Mouse (Mus musculus) kidney, embryonic 15.5 days (tissue): ENCODE results near the gene Cluh. TPM values are rescaled to one million over a fixed set of nuclear protein-coding genes. Genes with fewer than 3 reads are reported as not detected.

Source experiments
- ATAC-seq: fragments of 200-750 bp; cut with Nextera tagmentation; replicated peaks from 2 replicates; pipeline ENCODE4 v1.8.0; 2017; ENCODE audit warnings: moderate TSS enrichment; ENCODE audit not compliant: low FRiP score
- H3K27ac ChIP-seq: fragments of 300-500 bp; sonication (generic); 2 replicates; pipeline ENCODE4 v1.5.1; 2015; ENCODE audit warnings: mild to moderate bottlenecking, inconsistent platforms
- H3K27me3 ChIP-seq: fragments of 300-500 bp; sonication (generic); 2 replicates; pipeline ENCODE4 v1.6.1; 2015; ENCODE audit warnings: inconsistent platforms
- H3K36me3 ChIP-seq: fragments of 300-500 bp; sonication (generic); 2 replicates; pipeline ENCODE4 v1.6.1; 2015; ENCODE audit warnings: inconsistent platforms
- H3K4me1 ChIP-seq: fragments of 300-500 bp; sonication (generic); 2 replicates; pipeline ENCODE4 v1.6.1; 2015; ENCODE audit warnings: inconsistent platforms
- H3K4me2 ChIP-seq: fragments of 300-500 bp; sonication (generic); 2 replicates; pipeline ENCODE4 v1.6.1; 2015; ENCODE audit warnings: moderate library complexity, mild to moderate bottlenecking, inconsistent platforms
- H3K4me3 ChIP-seq: fragments of 300-500 bp; sonication (generic); replicated peaks from 2 replicates; pipeline ENCODE4 v1.5.1; 2015; ENCODE audit warnings: mild to moderate bottlenecking, inconsistent platforms
- H3K9ac ChIP-seq: fragments of 300-500 bp; sonication (generic); 2 replicates; pipeline ENCODE4 v1.6.1; 2015; ENCODE audit warnings: mild to moderate bottlenecking, inconsistent platforms
- H3K9me3 ChIP-seq: fragments of 300-500 bp; sonication (generic); replicated peaks from 2 replicates; pipeline ENCODE4 v1.6.1; 2016; ENCODE audit warnings: inconsistent platforms
- WGBS: fragments of 180-500 bp; shearing (Covaris S2); methylation state at CpG from one replicate; pipeline ENCODE4 v1.1.7; 2015; ENCODE audit warnings: mixed read lengths; 5-methylcytosine and 5-hydroxymethylcytosine counted together
- polyA plus RNA-seq: library from polyadenylated mRNA; unstranded; fragments of >200 nt; fragmentation: Nextera tagmentation; extraction: Ambion mirVana; gene quantifications from 2 replicates; pipeline ENCODE4 v1.2.1, GENCODE M21; 2015

Cluh gene
- polyA plus RNA-seq, 1 experiment from 2014 or later, result 39.4 TPM

DNA sequence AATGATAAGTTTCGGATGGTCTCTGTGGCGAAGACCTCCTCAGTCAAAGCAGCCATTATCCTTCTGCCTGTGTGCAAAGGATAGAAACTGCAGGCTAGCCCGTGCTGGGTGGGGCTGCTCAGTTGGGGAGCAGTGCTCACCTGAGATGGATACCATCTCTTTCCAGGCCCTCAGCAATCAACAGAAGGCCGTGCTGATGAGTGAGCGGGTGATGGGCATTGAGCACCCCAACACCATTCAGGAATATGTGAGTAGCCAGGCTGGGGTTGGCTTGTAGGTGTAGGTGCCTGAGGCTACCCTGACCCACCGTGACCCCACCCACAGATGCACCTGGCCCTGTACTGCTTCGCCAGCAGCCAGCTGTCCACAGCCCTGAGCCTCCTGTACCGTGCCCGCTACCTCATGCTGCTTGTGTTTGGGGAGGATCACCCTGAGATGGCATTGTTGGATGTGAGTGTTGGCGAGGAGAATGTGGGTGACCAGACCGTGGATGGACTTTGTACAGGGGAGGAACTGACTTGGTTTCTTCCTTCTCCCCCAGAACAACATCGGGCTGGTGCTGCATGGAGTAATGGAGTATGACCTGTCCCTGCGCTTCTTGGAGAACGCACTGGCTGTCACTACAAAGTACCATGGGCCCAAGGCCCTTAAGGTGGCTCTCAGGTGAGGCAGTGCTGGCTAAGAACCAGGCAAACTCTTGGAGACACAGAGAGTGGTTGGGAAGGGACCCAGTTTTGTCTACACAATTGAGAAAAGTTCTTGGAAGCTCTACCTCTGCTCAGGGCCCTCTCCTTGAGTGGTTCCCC lies 17.7 kb downstream of the Cluh start:
- H3K9ac ChIP-seq, result no peak overlapping the region
- no peak overlapping the region for H3K4me2 ChIP-seq
- WGBS, result 95% methylated on average over 14 of the region's 14 CpGs
- H3K4me3 ChIP-seq, result no peak overlapping the region
- no peaks in the 10 kb centered on the region for H3K9me3 ChIP-seq
- no peak overlapping the region for H3K27ac ChIP-seq
- no peaks in the 10 kb centered on the region for H3K4me1 ChIP-seq
- H3K27me3 ChIP-seq, result no peaks in the 10 kb centered on the region
- no peak for ATAC-seq
- peaks cover 80% of the 10 kb centered on the region for H3K36me3 ChIP-seq

DNA sequence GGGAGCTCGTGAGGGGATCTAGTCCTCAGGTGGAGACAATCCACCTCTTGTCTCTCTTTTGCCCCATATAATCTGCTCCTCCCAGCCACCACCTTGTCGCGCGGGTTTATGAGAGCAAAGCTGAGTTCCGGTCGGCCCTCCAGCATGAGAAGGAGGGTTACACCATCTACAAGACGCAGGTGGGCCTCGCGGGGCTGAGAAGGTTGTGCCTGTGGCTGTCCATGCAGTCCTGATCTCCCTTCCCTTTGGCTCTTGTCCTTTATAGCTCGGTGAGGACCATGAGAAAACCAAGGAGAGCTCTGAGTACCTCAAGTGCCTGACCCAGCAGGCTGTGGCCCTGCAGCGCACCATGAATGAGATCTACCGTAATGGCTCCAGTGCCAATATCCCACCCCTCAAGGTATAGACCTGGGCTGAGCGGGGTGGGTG lies 18.3 kb downstream of the Cluh start:
- no peaks in the 10 kb centered on the region for H3K27me3 ChIP-seq
- no peak overlapping the region for H3K4me2 ChIP-seq
- no peaks in the 10 kb centered on the region for H3K4me1 ChIP-seq
- H3K9me3 ChIP-seq, result no peaks in the 10 kb centered on the region
- ATAC-seq, result no peak
- H3K4me3 ChIP-seq, result no peak overlapping the region
- H3K36me3 ChIP-seq, result peaks cover 74% of the 10 kb centered on the region
- H3K9ac ChIP-seq, result no peak overlapping the region
- 90% methylated on average over 13 of the region's 13 CpGs for WGBS
- no peak overlapping the region for H3K27ac ChIP-seq

DNA sequence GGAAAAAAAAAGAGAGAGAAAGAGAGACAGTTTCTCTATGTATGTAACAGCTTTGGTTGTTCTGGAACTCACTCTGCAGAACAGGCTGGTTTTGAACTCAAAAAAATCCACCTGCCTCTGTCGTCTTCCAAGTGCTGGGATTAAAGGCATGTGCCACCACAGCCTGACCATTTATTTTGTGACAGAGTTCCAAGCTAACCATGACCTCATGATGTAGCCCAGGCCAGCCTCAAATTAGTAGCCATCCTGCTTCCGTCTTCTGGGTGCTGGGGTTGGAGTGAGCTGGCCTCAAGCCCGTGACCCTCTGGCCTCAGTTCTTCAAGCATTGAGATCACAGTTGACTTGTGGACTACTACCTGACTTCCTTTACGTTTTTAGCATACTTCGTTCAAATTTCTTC lies 19.2 kb downstream of the Cluh start:
- no peaks in the 10 kb centered on the region for H3K9me3 ChIP-seq
- no peak overlapping the region for H3K9ac ChIP-seq
- H3K4me1 ChIP-seq, result no peaks in the 10 kb centered on the region
- WGBS, result 90% methylated on average over 5 of the region's 5 CpGs
- H3K27ac ChIP-seq, result no peak overlapping the region
- no peak overlapping the region for H3K4me3 ChIP-seq
- no peaks in the 10 kb centered on the region for H3K27me3 ChIP-seq
- H3K36me3 ChIP-seq, result peaks cover 71% of the 10 kb centered on the region
- H3K4me2 ChIP-seq, result no peak overlapping the region
- no peak for ATAC-seq

DNA sequence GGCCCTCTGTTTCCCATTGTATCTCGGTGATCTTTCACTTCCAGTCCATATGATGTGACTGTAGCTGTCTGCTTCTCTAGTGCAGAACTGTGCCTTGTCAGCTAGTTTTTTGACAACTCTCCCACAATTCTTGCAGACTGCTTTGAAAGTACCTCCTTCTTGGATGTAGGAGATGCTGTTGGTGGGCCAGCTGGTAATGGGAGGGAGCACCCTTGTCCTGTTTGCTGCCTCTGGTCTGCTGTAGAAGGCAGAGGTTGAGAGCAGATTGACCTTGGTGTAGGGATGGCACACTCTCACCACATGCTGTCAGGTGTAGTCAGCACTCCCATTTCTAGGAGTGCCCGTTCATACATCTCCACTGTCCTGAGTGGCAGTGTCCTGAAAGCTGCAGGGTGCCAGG lies 19.7 kb downstream of the Cluh start:
- ATAC-seq, result no peak
- Histone ChIP-seq H3K9ac (no peak overlapping the region), H3K4me3 (no peak overlapping the region), H3K4me1 (no peaks in the 10 kb centered on the region), H3K9me3 (no peaks in the 10 kb centered on the region), H3K27ac (no peak overlapping the region), H3K36me3 (peaks cover 71% of the 10 kb centered on the region), H3K4me2 (no peak overlapping the region), H3K27me3 (no peaks in the 10 kb centered on the region)
- 80% methylated on average over 2 of the region's 2 CpGs for WGBS

DNA sequence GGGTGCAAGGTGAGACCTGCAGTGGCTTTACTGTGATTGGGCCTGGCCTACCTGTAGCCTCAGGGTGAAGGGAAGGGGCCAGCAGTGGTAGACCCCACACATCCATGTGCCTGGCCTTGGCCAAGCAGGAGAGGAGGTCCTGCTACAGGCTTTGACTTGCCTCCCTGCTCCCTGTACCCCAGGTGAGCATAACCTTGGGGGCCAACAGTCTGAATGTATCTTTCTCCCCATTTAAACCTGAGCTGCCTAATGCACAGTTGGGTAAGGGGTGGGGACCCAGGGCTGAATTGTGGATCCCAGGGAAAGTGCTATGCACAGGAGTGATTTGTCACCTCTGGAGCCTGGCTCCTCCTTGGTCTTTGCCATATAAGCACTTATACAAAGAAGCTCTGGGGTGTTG lies 20.9 kb downstream of the Cluh start:
- Histone ChIP-seq H3K9me3 (no peaks in the 10 kb centered on the region), H3K4me1 (no peaks in the 10 kb centered on the region), H3K27me3 (no peaks in the 10 kb centered on the region), H3K4me3 (no peak overlapping the region), H3K36me3 (peaks cover 71% of the 10 kb centered on the region), H3K27ac (no peak overlapping the region), H3K9ac (no peak overlapping the region), H3K4me2 (no peak overlapping the region)
- ATAC-seq, result no peak

DNA sequence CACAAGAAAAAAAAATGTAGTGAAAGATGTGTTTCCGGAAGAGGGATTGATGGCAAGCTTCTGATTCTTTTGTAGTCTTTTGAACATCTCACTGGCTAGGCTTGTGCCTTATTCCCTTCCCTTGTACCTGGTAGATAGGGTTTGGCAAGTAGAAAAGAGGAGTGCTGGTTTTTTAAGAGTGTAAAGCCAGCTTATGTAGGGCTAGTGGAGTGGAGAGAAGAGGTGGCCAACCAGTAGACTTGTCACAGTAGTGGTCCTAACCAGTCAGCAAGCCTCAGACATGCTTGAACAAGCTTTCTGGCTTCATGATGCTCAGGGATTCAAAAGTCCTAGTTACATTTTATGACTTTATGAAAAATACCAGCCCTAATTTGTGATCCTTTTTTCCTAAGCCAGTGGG lies 21.7 kb downstream of the Cluh start:
- Histone ChIP-seq H3K9ac (no peak overlapping the region), H3K9me3 (no peaks in the 10 kb centered on the region), H3K4me2 (no peak overlapping the region), H3K36me3 (peaks cover 68% of the 10 kb centered on the region), H3K27ac (no peak overlapping the region), H3K4me3 (no peak overlapping the region), H3K4me1 (no peaks in the 10 kb centered on the region), H3K27me3 (no peaks in the 10 kb centered on the region)
- ATAC-seq, result no peak
- WGBS, result 94% methylated on average over 1 of the region's 1 CpGs

DNA sequence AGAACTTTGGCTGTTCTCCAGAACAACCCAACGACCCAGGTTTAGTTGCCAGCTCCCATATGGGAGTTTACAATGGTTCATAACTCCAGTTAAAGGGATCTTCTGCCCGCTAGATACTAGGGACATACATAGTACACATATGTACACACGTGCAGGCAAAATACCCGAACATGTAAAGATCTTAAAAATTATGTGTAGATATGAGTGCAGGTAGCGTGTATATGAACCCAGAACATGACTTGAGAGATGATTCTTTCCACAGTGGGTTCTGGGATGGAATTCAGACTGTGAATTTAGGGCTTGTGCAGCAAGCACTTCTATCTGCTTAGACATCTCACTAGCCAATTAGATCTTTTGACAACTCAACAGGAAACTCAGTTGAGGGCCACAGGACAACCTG lies 22.5 kb downstream of the Cluh start:
- Histone ChIP-seq H3K4me3 (no peak overlapping the region), H3K36me3 (peaks cover 67% of the 10 kb centered on the region)
- 92% methylated on average over 5 of the region's 5 CpGs for WGBS

DNA sequence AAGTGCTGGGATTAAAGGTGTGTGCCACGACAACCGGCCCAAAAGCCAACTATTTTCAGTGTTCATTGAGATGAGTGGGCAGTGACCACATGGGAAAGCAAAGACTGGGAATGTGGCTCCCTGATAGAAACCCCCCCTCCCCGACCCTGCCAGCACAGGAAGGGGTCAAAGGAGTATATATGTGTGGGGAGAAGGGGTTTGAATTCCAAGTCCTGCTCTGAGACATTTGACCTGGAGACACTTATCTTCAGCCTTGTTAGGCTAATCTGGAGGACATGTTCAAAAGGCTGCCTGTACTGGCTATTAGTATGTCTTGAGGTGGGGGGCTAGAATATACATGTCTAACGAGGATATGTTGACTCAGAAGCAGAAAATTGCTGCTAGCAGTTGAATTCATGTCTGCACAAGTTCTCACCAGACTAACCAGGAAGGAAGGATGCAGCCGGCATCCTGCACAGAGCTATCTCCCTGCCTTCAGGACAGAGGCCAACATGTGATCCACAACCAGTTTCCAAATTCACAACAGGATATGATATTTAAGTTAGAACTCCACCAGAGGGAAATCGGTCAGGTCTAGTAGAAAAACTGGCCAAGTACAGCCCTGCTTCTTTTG lies 23.7 kb downstream of the Cluh start:
- 81% methylated on average over 6 of the region's 6 CpGs for WGBS
- no peak for ATAC-seq
- Histone ChIP-seq H3K36me3 (peaks cover 67% of the 10 kb centered on the region), H3K27me3 (no peaks in the 10 kb centered on the region), H3K4me2 (no peak overlapping the region), H3K4me1 (no peaks in the 10 kb centered on the region), H3K4me3 (no peak overlapping the region), H3K27ac (no peak overlapping the region), H3K9ac (no peak overlapping the region), H3K9me3 (no peaks in the 10 kb centered on the region)

More for the DNA sequence above, 22.5 kb downstream of the Cluh start:
- H3K27ac ChIP-seq, result no peak overlapping the region; the same call in 1 of the 2 replicates
- no peaks in the 10 kb centered on the region for H3K9me3 ChIP-seq
- H3K27me3 ChIP-seq, result no peaks in the 10 kb centered on the region
- H3K4me1 ChIP-seq, result no peaks in the 10 kb centered on the region
- H3K4me2 ChIP-seq, result no peak overlapping the region
- H3K9ac ChIP-seq, result no peak overlapping the region
- ATAC-seq, result no peak

DNA sequence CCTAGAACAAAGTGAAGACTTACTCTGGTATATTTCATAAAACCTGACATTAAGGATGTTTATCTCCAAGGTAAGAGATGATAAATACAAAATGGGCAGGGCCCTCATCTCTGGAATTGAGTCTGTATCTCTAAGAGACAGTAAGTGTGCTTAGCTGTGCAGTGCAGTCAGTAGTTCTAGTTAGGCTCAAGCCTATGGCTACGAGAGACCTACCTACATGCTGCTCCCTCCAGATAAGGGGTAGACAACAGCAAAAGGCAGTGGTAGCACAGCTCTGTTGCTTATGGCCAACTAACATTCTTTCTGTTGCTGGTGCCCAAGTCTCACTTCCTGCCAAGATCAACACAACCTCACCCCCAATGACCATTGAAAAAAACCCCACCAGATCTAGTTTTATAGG lies 24.3 kb downstream of the Cluh start:
- peaks cover 67% of the 10 kb centered on the region for H3K36me3 ChIP-seq
- H3K27ac ChIP-seq, result no peak overlapping the region
- H3K4me2 ChIP-seq, result no peak overlapping the region
- H3K4me1 ChIP-seq, result no peaks in the 10 kb centered on the region
- no peak for ATAC-seq
- H3K4me3 ChIP-seq, result no peak overlapping the region
- WGBS, result 91% methylated on average over 1 of the region's 1 CpGs
- H3K9me3 ChIP-seq, result no peaks in the 10 kb centered on the region
- no peak overlapping the region for H3K9ac ChIP-seq
- H3K27me3 ChIP-seq, result no peaks in the 10 kb centered on the region

DNA sequence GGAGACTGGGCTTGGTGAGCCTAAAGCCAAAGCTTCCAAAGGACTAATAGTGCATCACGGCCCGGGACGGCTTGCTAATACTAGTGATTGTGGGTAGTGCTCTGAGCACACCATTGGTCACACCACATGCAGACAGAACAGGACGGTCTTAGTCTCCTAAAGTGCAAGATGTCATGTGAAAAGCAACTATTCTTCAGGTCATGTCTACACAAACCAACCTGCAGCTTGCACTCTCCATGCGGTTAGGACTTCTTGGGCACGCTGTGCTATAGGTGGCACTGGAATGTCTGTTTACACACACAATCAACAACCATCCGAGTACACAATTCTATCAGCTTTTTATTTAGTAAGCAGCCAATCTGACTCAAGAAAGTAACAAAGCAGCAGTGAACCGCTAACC lies 25.4 kb downstream of the Cluh start:
- no peak overlapping the region for H3K4me3 ChIP-seq
- H3K4me2 ChIP-seq, result no peak overlapping the region
- no peak overlapping the region for H3K27ac ChIP-seq
- 94% methylated on average over 8 of the region's 8 CpGs for WGBS
- no peak for ATAC-seq
- H3K4me1 ChIP-seq, result no peaks in the 10 kb centered on the region
- H3K27me3 ChIP-seq, result no peaks in the 10 kb centered on the region
- H3K36me3 ChIP-seq, result peaks cover 67% of the 10 kb centered on the region
- H3K9me3 ChIP-seq, result no peaks in the 10 kb centered on the region
- H3K9ac ChIP-seq, result no peak overlapping the region

DNA sequence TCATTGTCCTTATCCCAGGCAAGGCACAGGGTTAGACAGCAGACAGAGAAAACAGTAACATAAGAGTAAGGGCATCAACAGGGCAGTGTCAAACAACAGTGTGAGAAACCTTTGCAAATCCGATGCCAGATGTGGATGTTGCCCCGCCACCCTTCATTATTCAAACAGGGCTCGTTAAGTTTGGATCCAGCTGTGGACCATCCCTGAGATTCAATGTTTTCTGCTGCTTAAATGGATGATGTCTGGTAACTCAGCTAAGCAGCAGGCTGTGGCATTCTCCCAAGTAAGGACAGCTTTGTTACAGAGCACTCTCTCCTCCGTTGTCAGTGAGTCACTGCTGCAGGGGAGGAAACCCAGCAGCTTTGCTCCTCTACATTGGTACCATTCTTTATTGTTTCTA lies 25.9 kb downstream of the Cluh start:
- no peak overlapping the region for H3K4me3 ChIP-seq
- WGBS, result 88% methylated on average over 4 of the region's 4 CpGs

DNA sequence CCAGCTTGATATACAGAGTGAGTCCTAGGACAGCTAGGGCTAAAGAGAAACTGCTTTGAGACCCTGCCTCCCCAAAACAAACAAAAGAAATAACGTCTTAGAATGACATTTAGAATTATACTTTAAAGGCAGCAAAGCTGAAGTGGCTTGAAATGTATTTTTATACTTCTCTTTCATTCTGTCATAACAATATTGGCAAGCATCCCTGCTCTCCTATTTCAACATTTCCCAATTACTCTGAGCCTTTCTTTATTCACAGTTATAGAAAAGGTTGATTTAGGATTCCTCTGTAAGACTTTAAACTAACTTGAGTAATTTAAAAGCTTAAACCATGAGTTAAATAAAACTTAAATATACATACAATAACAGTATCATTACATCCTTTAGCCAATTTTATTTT lies 42.9 kb downstream of the Cluh start:
- H3K27me3 ChIP-seq, result no peaks in the 10 kb centered on the region
- 70% methylated on average over 1 of the region's 1 CpGs for WGBS
- no peak overlapping the region for H3K9ac ChIP-seq
- no peak overlapping the region for H3K27ac ChIP-seq
- no peaks in the 10 kb centered on the region for H3K4me1 ChIP-seq
- no peak overlapping the region for H3K4me3 ChIP-seq
- no peak overlapping the region for H3K4me2 ChIP-seq
- H3K9me3 ChIP-seq, result no peaks in the 10 kb centered on the region
- ATAC-seq, result no peak
- H3K36me3 ChIP-seq, result peaks cover 62% of the 10 kb centered on the region

More for the DNA sequence above, 25.9 kb downstream of the Cluh start:
- H3K9me3 ChIP-seq, result no peaks in the 10 kb centered on the region
- no peak overlapping the region for H3K4me2 ChIP-seq
- H3K27ac ChIP-seq, result 0 out of 2 replicates have a peak overlapping the region, but pooled peaks have one; percentile 4
- no peak for ATAC-seq
- no peak overlapping the region for H3K9ac ChIP-seq
- no peaks in the 10 kb centered on the region for H3K27me3 ChIP-seq
- H3K36me3 ChIP-seq, result peaks cover 68% of the 10 kb centered on the region
- H3K4me1 ChIP-seq, result no peaks in the 10 kb centered on the region
